Mouse (Mus musculus) hindbrain, embryonic 12.5 days (tissue): ENCODE data around the gene Adipor2. TPM values are rescaled to one million over a fixed set of nuclear protein-coding genes. Genes with fewer than 3 reads are reported as not detected.
"Not testable (repeated sequence)": the region's sequence is repeated elsewhere in the genome, so short reads cannot be mapped to it uniquely, and the experiment has no call there.

Experiments
- ATAC-seq: fragments of 200-750 bp; cut with Nextera tagmentation; 2 replicates; pipeline ENCODE4 v1.8.0; 2017; ENCODE audit warnings: moderate TSS enrichment; ENCODE audit not compliant: low FRiP score
- H3K27ac ChIP-seq: fragments of 300-500 bp; sonication (generic); 2 replicates; pipeline ENCODE4 v1.5.1; 2016; ENCODE audit warnings: mild to moderate bottlenecking
- H3K27me3 ChIP-seq: fragments of 300-500 bp; sonication (generic); 2 replicates; pipeline ENCODE4 v1.6.1; 2016; ENCODE audit warnings: mild to moderate bottlenecking
- H3K36me3 ChIP-seq: fragments of 300-500 bp; sonication (generic); 2 replicates; pipeline ENCODE4 v1.6.1; 2016; ENCODE audit warnings: mild to moderate bottlenecking
- H3K4me1 ChIP-seq: fragments of 300-500 bp; sonication (generic); 2 replicates; pipeline ENCODE4 v1.6.1; 2016
- H3K4me2 ChIP-seq: fragments of 300-500 bp; sonication (generic); replicated peaks from 2 replicates; pipeline ENCODE4 v1.6.1; 2016; ENCODE audit warnings: mild to moderate bottlenecking
- H3K4me3 ChIP-seq: fragments of 300-500 bp; sonication (generic); 2 replicates; pipeline ENCODE4 v1.5.1; 2016; ENCODE audit warnings: mild to moderate bottlenecking
- H3K9ac ChIP-seq: fragments of 300-500 bp; sonication (generic); 2 replicates; pipeline ENCODE4 v1.6.1; 2016; ENCODE audit warnings: mild to moderate bottlenecking, moderate library complexity
- H3K9me3 ChIP-seq: fragments of 300-500 bp; sonication (generic); replicated peaks from 2 replicates; pipeline ENCODE4 v1.6.1; 2016; ENCODE audit warnings: mild to moderate bottlenecking
- WGBS: fragments of 180-500 bp; shearing (Covaris S2); methylation state at CpG from one replicate; pipeline ENCODE4 v1.1.7; 2016; 5-methylcytosine and 5-hydroxymethylcytosine counted together
- polyA plus RNA-seq: library from polyadenylated mRNA; unstranded; fragments of >200 nt; fragmentation: Nextera tagmentation; extraction: Ambion mirVana; gene quantifications from 2 replicates; pipeline ENCODE4 v1.2.1, GENCODE M21; 2016

Gene Adipor2
- polyA plus RNA-seq, 1 experiment from 2014 or later, result 37.0 TPM

- Histone ChIP-seq H3K9ac (peak overlapping the region; percentile 23; the same call in 1 of the 2 replicates), H3K4me3 (no peak overlapping the region), H3K4me1 (peaks cover 14% of the 10 kb centered on the region), H3K27me3 (no peaks in the 10 kb centered on the region), H3K27ac (no peak overlapping the region), H3K36me3 (no peaks in the 10 kb centered on the region), H3K4me2 (0 out of 2 replicates have a peak overlapping the region, but pooled peaks have one; percentile 21), H3K9me3 (no peaks in the 10 kb centered on the region)
- peak; percentile 51 for ATAC-seq
- WGBS, result 45% methylated on average over 12 of the region's 12 CpGs
Observed at GRCm38 (mm10) chr6:119443742-119444645, 26.5 kb upstream of the Adipor2 start.

GRCm38 (mm10) chr6:119442729-119443128 lies 25.2 kb upstream of the Adipor2 start:
- ATAC-seq, H3K4me2 ChIP-seq, H3K9ac ChIP-seq, H3K4me3 ChIP-seq, H3K36me3 ChIP-seq, H3K9me3 ChIP-seq, H3K27ac ChIP-seq, H3K27me3 ChIP-seq: not testable (repeated sequence)
- WGBS, result 72% methylated on average over 5 of the region's 5 CpGs
- peaks cover 16% of the 10 kb centered on the region for H3K4me1 ChIP-seq

GRCm38 (mm10) chr6:119437894-119438761 lies 20.6 kb upstream of the Adipor2 start:
- no peak overlapping the region for H3K27ac ChIP-seq
- 40% methylated on average over 8 of the region's 8 CpGs for WGBS

GRCm38 (mm10) chr6:119434394-119434793 lies 16.9 kb upstream of the Adipor2 start:
- no peak overlapping the region for H3K4me2 ChIP-seq
- peaks cover 3% of the 10 kb centered on the region; the same call in 1 of the 2 replicates for H3K36me3 ChIP-seq
- no peak overlapping the region for H3K9ac ChIP-seq
- peaks cover 11% of the 10 kb centered on the region for H3K4me1 ChIP-seq
- H3K27ac ChIP-seq, result no peak overlapping the region
- WGBS, result 88% methylated on average over 4 of the region's 4 CpGs
- H3K27me3 ChIP-seq, result no peaks in the 10 kb centered on the region
- H3K4me3 ChIP-seq, result no peak overlapping the region
- no peak for ATAC-seq
- no peaks in the 10 kb centered on the region for H3K9me3 ChIP-seq

More at GRCm38 (mm10) chr6:119437894-119438761, 20.6 kb upstream of the Adipor2 start:
- Histone ChIP-seq H3K9ac (no peak overlapping the region), H3K9me3 (no peaks in the 10 kb centered on the region), H3K4me3 (no peak overlapping the region), H3K4me2 (no peak overlapping the region), H3K36me3 (peaks cover 3% of the 10 kb centered on the region; the same call in 1 of the 2 replicates), H3K27me3 (no peaks in the 10 kb centered on the region), H3K4me1 (peaks cover 11% of the 10 kb centered on the region)
- peak; percentile 81; the same call in 1 of the 2 replicates for ATAC-seq

- Histone ChIP-seq H3K27ac (no peak overlapping the region), H3K9ac (no peak overlapping the region), H3K27me3 (no peaks in the 10 kb centered on the region), H3K4me1 (no peaks in the 10 kb centered on the region), H3K36me3 (peaks cover 3% of the 10 kb centered on the region; the same call in 1 of the 2 replicates), H3K4me2 (no peak overlapping the region), H3K4me3 (no peak overlapping the region), H3K9me3 (no peaks in the 10 kb centered on the region)
- WGBS, result 83% methylated on average over 6 of the region's 6 CpGs
- ATAC-seq, result no peak
Observed at GRCm38 (mm10) chr6:119431751-119432324, 14.3 kb upstream of the Adipor2 start.

- Histone ChIP-seq H3K4me1 (no peaks in the 10 kb centered on the region), H3K4me3 (no peak overlapping the region), H3K27ac (no peak overlapping the region), H3K4me2 (no peak overlapping the region), H3K9me3 (no peaks in the 10 kb centered on the region), H3K36me3 (peaks cover 3% of the 10 kb centered on the region; the same call in 1 of the 2 replicates), H3K9ac (no peak overlapping the region), H3K27me3 (no peaks in the 10 kb centered on the region)
- ATAC-seq, result no peak
- 51% methylated on average over 2 of the region's 2 CpGs for WGBS
Observed at GRCm38 (mm10) chr6:119430508-119430907, 13.0 kb upstream of the Adipor2 start.

- no peaks in the 10 kb centered on the region for H3K4me1 ChIP-seq
- ATAC-seq, result no peak
- H3K4me3 ChIP-seq, result no peak overlapping the region
- no peak overlapping the region for H3K4me2 ChIP-seq
- no peaks in the 10 kb centered on the region for H3K9me3 ChIP-seq
- no peak overlapping the region for H3K9ac ChIP-seq
- peaks cover 3% of the 10 kb centered on the region; the same call in 1 of the 2 replicates for H3K36me3 ChIP-seq
- 97% methylated on average over 13 of the region's 13 CpGs for WGBS
- H3K27me3 ChIP-seq, result no peaks in the 10 kb centered on the region
- no peak overlapping the region for H3K27ac ChIP-seq
Observed at GRCm38 (mm10) chr6:119429311-119429710, 11.8 kb upstream of the Adipor2 start.

GRCm38 (mm10) chr6:119428611-119429010 lies 11.1 kb upstream of the Adipor2 start:
- no peaks in the 10 kb centered on the region for H3K4me1 ChIP-seq
- no peak overlapping the region for H3K9ac ChIP-seq
- peaks cover 3% of the 10 kb centered on the region; the same call in 1 of the 2 replicates for H3K36me3 ChIP-seq
- ATAC-seq, result no peak
- 89% methylated on average over 3 of the region's 3 CpGs for WGBS
- no peak overlapping the region for H3K4me3 ChIP-seq
- no peak overlapping the region for H3K27ac ChIP-seq
- H3K9me3 ChIP-seq, result no peaks in the 10 kb centered on the region
- no peak overlapping the region for H3K4me2 ChIP-seq
- no peaks in the 10 kb centered on the region for H3K27me3 ChIP-seq

GRCm38 (mm10) chr6:119421001-119421400 lies 3.5 kb upstream of the Adipor2 start:
- H3K27ac ChIP-seq, result no peak overlapping the region
- no peaks in the 10 kb centered on the region for H3K9me3 ChIP-seq
- ATAC-seq, result no peak
- H3K4me1 ChIP-seq, result peaks cover 15% of the 10 kb centered on the region
- no peaks in the 10 kb centered on the region for H3K27me3 ChIP-seq
- H3K36me3 ChIP-seq, result no peaks in the 10 kb centered on the region
- H3K4me2 ChIP-seq, result no peak overlapping the region
- H3K4me3 ChIP-seq, result no peak overlapping the region
- H3K9ac ChIP-seq, result no peak overlapping the region
- WGBS, result 93% methylated on average over 4 of the region's 4 CpGs

- WGBS, result 91% methylated on average over 5 of the region's 5 CpGs
- no peak overlapping the region for H3K4me3 ChIP-seq
- no peak overlapping the region for H3K27ac ChIP-seq
- ATAC-seq, result no peak
- no peaks in the 10 kb centered on the region for H3K9me3 ChIP-seq
- no peaks in the 10 kb centered on the region for H3K36me3 ChIP-seq
- H3K9ac ChIP-seq, result no peak overlapping the region
- H3K4me2 ChIP-seq, result no peak overlapping the region
- H3K4me1 ChIP-seq, result peaks cover 15% of the 10 kb centered on the region
- no peaks in the 10 kb centered on the region for H3K27me3 ChIP-seq
Observed at GRCm38 (mm10) chr6:119420357-119420756, 2.9 kb upstream of the Adipor2 start.

- H3K36me3 ChIP-seq, result no peaks in the 10 kb centered on the region
- H3K4me3 ChIP-seq, result no peak overlapping the region
- H3K4me1 ChIP-seq, result peaks cover 15% of the 10 kb centered on the region
- ATAC-seq, result no peak
- 27% methylated on average over 7 of the region's 7 CpGs for WGBS
- H3K27ac ChIP-seq, result no peak overlapping the region
- H3K4me2 ChIP-seq, result no peak overlapping the region
- no peaks in the 10 kb centered on the region for H3K27me3 ChIP-seq
- no peaks in the 10 kb centered on the region for H3K9me3 ChIP-seq
- H3K9ac ChIP-seq, result no peak overlapping the region
Observed at GRCm38 (mm10) chr6:119419412-119419811, 1.9 kb upstream of the Adipor2 start.
